Mouse (Mus musculus) hindbrain, embryonic 11.5 days (tissue): ENCODE measurements around the gene Efna3. TPM values are rescaled to one million over a fixed set of nuclear protein-coding genes. Genes with fewer than 3 reads are reported as not detected.

Source experiments
- ATAC-seq: fragments of 200-750 bp; cut with Nextera tagmentation; 2 replicates; pipeline ENCODE4 v1.8.0; 2017; ENCODE audit warnings: mild to moderate bottlenecking, moderate TSS enrichment, moderate library complexity; ENCODE audit not compliant: low FRiP score
- DNase-seq: peaks from one replicate; pipeline ENCODE4 v3.0.0-alpha.2; 2015; ENCODE audit warnings: low spot score
- H3K27ac ChIP-seq: fragments of 300-500 bp; sonication (generic); 2 replicates; pipeline ENCODE4 v1.5.1; 2014; ENCODE audit warnings: mild to moderate bottlenecking, low read depth, low read length
- H3K27me3 ChIP-seq: fragments of 300-500 bp; sonication (generic); 2 replicates; pipeline ENCODE4 v1.6.1; 2014; ENCODE audit warnings: mild to moderate bottlenecking, low read length, moderate library complexity, mixed read lengths; ENCODE audit not compliant: control insufficient read depth, insufficient read depth
- H3K36me3 ChIP-seq: fragments of 300-500 bp; sonication (generic); 2 replicates; pipeline ENCODE4 v1.6.1; 2014; ENCODE audit warnings: mild to moderate bottlenecking, low read length, moderate library complexity, mixed read lengths; ENCODE audit not compliant: control insufficient read depth, insufficient read depth
- H3K4me1 ChIP-seq: fragments of 300-500 bp; sonication (generic); replicated peaks from 2 replicates; pipeline ENCODE4 v1.6.1; 2014; ENCODE audit warnings: low read length, mixed read lengths; ENCODE audit not compliant: control insufficient read depth, insufficient read depth
- H3K4me2 ChIP-seq: fragments of 300-500 bp; sonication (generic); replicated peaks from 2 replicates; pipeline ENCODE4 v1.6.1; 2014; ENCODE audit warnings: mild to moderate bottlenecking, low read depth, low read length
- H3K4me3 ChIP-seq: fragments of 300-500 bp; sonication (generic); 2 replicates; pipeline ENCODE4 v1.5.1; 2014; ENCODE audit warnings: low read depth, low read length
- H3K9ac ChIP-seq: fragments of 300-500 bp; sonication (generic); 2 replicates; pipeline ENCODE4 v1.6.1; 2014; ENCODE audit warnings: low read depth, low read length
- H3K9me3 ChIP-seq: fragments of 300-500 bp; sonication (generic); 2 replicates; pipeline ENCODE4 v1.6.1; 2016; ENCODE audit warnings: low read length; ENCODE audit not compliant: control insufficient read depth
- WGBS: fragments of 180-500 bp; shearing (Covaris S2); extraction: QIAGEN DNeasy Blood & Tissue Kit; methylation state at CpG from one replicate; pipeline ENCODE4 v1.1.7; 2014; 5-methylcytosine and 5-hydroxymethylcytosine counted together
- polyA plus RNA-seq: library from polyadenylated mRNA; unstranded; fragments of >200 nt; fragmentation: Nextera tagmentation; extraction: Ambion mirVana; gene quantifications from 2 replicates; pipeline ENCODE4 v1.2.1, GENCODE M21; 2014

The Efna3 gene
- polyA plus RNA-seq, 1 experiment from 2014 or later: 13.8 TPM

GRCm38 (mm10) chr3:89332476-89332875 is 9.7 kb upstream of the Efna3 start:
- Histone ChIP-seq H3K4me3 (no peak overlapping the region), H3K27me3 (no peaks in the 10 kb centered on the region), H3K36me3 (0 out of 2 replicates have a peak, but pooled peaks cover 6% of the 10 kb centered on the region), H3K27ac (no peak overlapping the region), H3K9ac (no peak overlapping the region), H3K4me1 (peaks cover 18% of the 10 kb centered on the region), H3K9me3 (no peaks in the 10 kb centered on the region), H3K4me2 (no peak overlapping the region)
- ATAC-seq: no peak
- no peak for DNase-seq
- 62% methylated on average over 12 of the region's 12 CpGs for WGBS

- Histone ChIP-seq H3K36me3 (0 out of 2 replicates have a peak, but pooled peaks cover 6% of the 10 kb centered on the region), H3K4me2 (no peak overlapping the region), H3K9ac (no peak overlapping the region), H3K4me1 (peaks cover 18% of the 10 kb centered on the region), H3K27me3 (no peaks in the 10 kb centered on the region), H3K27ac (no peak overlapping the region), H3K9me3 (no peaks in the 10 kb centered on the region), H3K4me3 (no peak overlapping the region)
- no peak for ATAC-seq
- WGBS: 40% methylated on average over 10 of the region's 10 CpGs
- peak; percentile 35 for DNase-seq
Measured at GRCm38 (mm10) chr3:89332013-89332412, 9.2 kb upstream of the Efna3 start.

- no peak overlapping the region for H3K4me2 ChIP-seq
- H3K4me3 ChIP-seq: no peak overlapping the region
- H3K9ac ChIP-seq: no peak overlapping the region
- WGBS: 74% methylated on average over 13 of the region's 13 CpGs
- no peaks in the 10 kb centered on the region for H3K27me3 ChIP-seq
- H3K36me3 ChIP-seq: 0 out of 2 replicates have a peak, but pooled peaks cover 6% of the 10 kb centered on the region
- H3K9me3 ChIP-seq: no peaks in the 10 kb centered on the region
- ATAC-seq (no peak), DNase-seq (no peak)
- no peak overlapping the region for H3K27ac ChIP-seq
- peaks cover 20% of the 10 kb centered on the region for H3K4me1 ChIP-seq
Measured at GRCm38 (mm10) chr3:89331561-89331960, 8.8 kb upstream of the Efna3 start.

GRCm38 (mm10) chr3:89330948-89331347 is 8.2 kb upstream of the Efna3 start:
- Histone ChIP-seq H3K36me3 (0 out of 2 replicates have a peak, but pooled peaks cover 6% of the 10 kb centered on the region), H3K4me3 (no peak overlapping the region), H3K27me3 (no peaks in the 10 kb centered on the region), H3K9me3 (no peaks in the 10 kb centered on the region), H3K4me1 (peaks cover 17% of the 10 kb centered on the region), H3K4me2 (no peak overlapping the region), H3K9ac (no peak overlapping the region), H3K27ac (no peak overlapping the region)
- DNase-seq: peak; percentile 63
- WGBS: 16% methylated on average over 10 of the region's 10 CpGs
- peak; percentile 54 for ATAC-seq

- DNase-seq: no peak
- Histone ChIP-seq H3K4me3 (no peak overlapping the region), H3K4me2 (peak overlapping the region; percentile 5; the same call in 1 of the 2 replicates), H3K27me3 (no peaks in the 10 kb centered on the region), H3K4me1 (peaks cover 17% of the 10 kb centered on the region), H3K27ac (no peak overlapping the region), H3K36me3 (0 out of 2 replicates have a peak, but pooled peaks cover 6% of the 10 kb centered on the region), H3K9ac (no peak overlapping the region), H3K9me3 (no peaks in the 10 kb centered on the region)
- ATAC-seq: no peak
- WGBS: 50% methylated on average over 3 of the region's 3 CpGs
Measured at GRCm38 (mm10) chr3:89330346-89330745, 7.6 kb upstream of the Efna3 start.

DNA sequence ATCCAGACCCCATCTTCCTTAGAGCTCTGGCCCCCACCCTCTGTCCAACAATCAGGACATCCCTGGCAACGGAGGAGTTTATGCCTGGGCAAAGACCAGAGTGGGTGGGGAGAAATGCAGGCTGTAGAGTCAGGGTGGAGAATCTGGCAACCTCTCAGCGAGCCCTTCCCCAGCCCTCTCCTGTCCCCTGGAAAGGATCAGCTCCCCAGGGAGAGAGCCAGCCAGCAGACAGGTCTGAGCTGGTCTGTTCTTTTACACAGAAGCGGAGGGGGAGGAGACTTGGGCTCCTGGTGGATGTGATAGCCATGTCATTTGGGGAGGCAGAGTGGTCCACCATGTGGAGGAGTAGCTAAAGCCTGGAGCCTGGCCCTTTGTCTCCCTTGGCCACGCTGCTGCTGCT is 5.9 kb upstream of the Efna3 start:
- no peak overlapping the region for H3K27ac ChIP-seq
- ATAC-seq (no peak), DNase-seq (no peak)

DNA sequence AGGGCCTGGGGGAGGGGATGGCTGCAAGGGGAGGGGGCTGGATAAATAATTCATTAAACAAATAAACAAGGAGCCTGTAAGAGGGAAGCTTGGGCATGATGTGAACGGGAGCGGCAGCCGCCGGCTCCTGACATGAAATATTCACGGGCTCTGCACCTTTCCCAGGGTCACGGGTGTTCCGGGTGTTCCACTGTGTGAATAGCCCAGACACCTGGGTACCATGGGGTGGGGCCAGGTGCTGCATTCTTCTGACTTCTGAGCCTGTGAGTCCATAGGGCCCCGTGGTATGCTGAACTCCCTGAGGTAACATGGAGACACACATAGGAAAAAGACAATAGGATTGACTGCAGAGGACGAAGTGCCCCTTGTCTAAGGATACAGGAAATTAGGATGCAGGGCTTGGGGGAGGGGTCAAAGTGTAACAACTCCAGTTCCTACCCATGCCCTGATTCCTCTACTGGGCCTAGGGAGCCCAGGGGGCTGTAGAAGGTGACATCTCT is 4.7 kb upstream of the Efna3 start:
- Histone ChIP-seq H3K9me3 (no peaks in the 10 kb centered on the region), H3K4me2 (no peak overlapping the region), H3K4me1 (peaks cover 12% of the 10 kb centered on the region), H3K9ac (no peak overlapping the region), H3K36me3 (no peaks in the 10 kb centered on the region), H3K27ac (peak overlapping the region; percentile 49), H3K4me3 (no peak overlapping the region), H3K27me3 (no peaks in the 10 kb centered on the region; the same call in none of the 2 replicates)
- peak; percentile 8; the same call in 1 of the 2 replicates for ATAC-seq
- peak; percentile 22 for DNase-seq
- WGBS: 48% methylated on average over 9 of the region's 9 CpGs

More for the DNA sequence above, 5.9 kb upstream of the Efna3 start:
- Histone ChIP-seq H3K27me3 (no peaks in the 10 kb centered on the region; the same call in 1 of the 2 replicates), H3K9me3 (no peaks in the 10 kb centered on the region), H3K4me1 (peaks cover 17% of the 10 kb centered on the region), H3K36me3 (no peaks in the 10 kb centered on the region), H3K4me2 (no peak overlapping the region), H3K9ac (no peak overlapping the region), H3K4me3 (no peak overlapping the region)
- 20% methylated on average over 4 of the region's 4 CpGs for WGBS

DNA sequence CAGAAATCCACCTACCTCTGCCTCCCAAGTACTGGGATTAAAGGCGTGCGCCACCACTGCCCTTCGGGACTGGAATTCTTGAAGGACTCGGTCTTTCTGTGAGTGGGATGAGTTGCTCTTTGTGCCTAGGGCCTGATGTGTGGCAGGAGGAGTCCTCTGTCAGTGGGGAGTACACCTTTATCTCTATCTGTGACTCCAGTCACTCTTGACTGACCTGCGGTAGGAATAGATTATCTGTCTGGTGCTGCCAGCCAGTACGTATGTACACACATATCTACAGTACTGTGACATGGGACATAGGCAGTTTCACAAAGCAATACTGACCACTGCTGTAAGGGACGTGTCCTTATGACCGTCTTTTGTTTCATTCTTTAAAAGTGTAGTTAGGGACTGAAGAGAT is 3.1 kb upstream of the Efna3 start:
- H3K9ac ChIP-seq: no peak overlapping the region
- peaks cover 12% of the 10 kb centered on the region for H3K4me1 ChIP-seq
- ATAC-seq: no peak

GRCm38 (mm10) chr3:89322131-89322500 is 649 bp downstream of the Efna3 start:
- H3K4me2 ChIP-seq: peak overlapping the region; percentile 60
- peaks cover 39% of the 10 kb centered on the region for H3K27me3 ChIP-seq
- H3K4me1 ChIP-seq: peaks cover 24% of the 10 kb centered on the region
- DNase-seq (peak; percentile 53), ATAC-seq (0 out of 2 replicates have a peak, but pooled peaks have one; percentile 0)
- 0 out of 2 replicates have a peak overlapping the region, but pooled peaks have one; percentile 0 for H3K27ac ChIP-seq
- peak overlapping the region; percentile 40 for H3K4me3 ChIP-seq
- no peaks in the 10 kb centered on the region for H3K36me3 ChIP-seq
- no peaks in the 10 kb centered on the region for H3K9me3 ChIP-seq
- H3K9ac ChIP-seq: peak overlapping the region; percentile 60; the same call in 1 of the 2 replicates
- WGBS: 2% methylated on average over 14 of the region's 14 CpGs

More for the DNA sequence above, 3.1 kb upstream of the Efna3 start:
- Histone ChIP-seq H3K4me3 (no peak overlapping the region), H3K9me3 (no peaks in the 10 kb centered on the region), H3K36me3 (no peaks in the 10 kb centered on the region), H3K27me3 (peaks cover 7% of the 10 kb centered on the region), H3K27ac (no peak overlapping the region), H3K4me2 (no peak overlapping the region)
- 92% methylated on average over 8 of the region's 8 CpGs for WGBS
- DNase-seq: no peak
